Mouse (Mus musculus) E14TG2a.4 (cell line): Measurements from ENCODE around the gene Eps15l1.

Source experiments
- H3K27me3 ChIP-seq: 2 replicates; pipeline ENCODE4 v1.6.1; 2014; ENCODE audit warnings: low read length, control low read depth; ENCODE audit not compliant: insufficient read depth
- H3K36me3 ChIP-seq: 2 replicates; pipeline ENCODE4 v1.6.1; 2014; ENCODE audit warnings: low read length, control low read depth; ENCODE audit not compliant: insufficient read depth
- H3K4me1 ChIP-seq: replicated peaks from 2 replicates; pipeline ENCODE4 v1.6.1; 2014; ENCODE audit warnings: low read depth, low read length, control low read depth
- H3K4me3 ChIP-seq: replicated peaks from 2 replicates; pipeline ENCODE4 v1.5.1; 2014; ENCODE audit warnings: mild to moderate bottlenecking, low read length
- H3K9me3 ChIP-seq: 2 replicates; pipeline ENCODE4 v1.6.1; 2014; ENCODE audit warnings: low read length, control low read depth
- CTCF ChIP-seq: conservative IDR thresholded peaks from 2 replicates; pipeline ENCODE4 v1.5.1; 2014; ENCODE audit warnings: low read length
- NANOG ChIP-seq: IDR thresholded peaks from 2 replicates; pipeline ENCODE4 v1.6.1; 2014; ENCODE audit warnings: borderline replicate concordance, low read length, mixed read lengths
- POU5F1 ChIP-seq: IDR thresholded peaks from 2 replicates; pipeline ENCODE4 v1.6.1; 2014; ENCODE audit warnings: low read length, borderline replicate concordance

Eps15l1 gene

GRCm38 (mm10) chr8:72351405-72352005 is 69.8 kb downstream of the Eps15l1 start:
- Histone ChIP-seq H3K4me1 (peaks cover 97% of the 10 kb centered on the region), H3K36me3 (peaks cover 76% of the 10 kb centered on the region), H3K27me3 (no peaks in the 10 kb centered on the region), H3K4me3 (no peak overlapping the region), H3K9me3 (no peaks in the 10 kb centered on the region)
- TF ChIP-seq POU5F1 (no peak), NANOG (no peak), CTCF (no peak)

GRCm38 (mm10) chr8:72350727-72351126 is 70.5 kb downstream of the Eps15l1 start:
- Histone ChIP-seq H3K9me3 (no peaks in the 10 kb centered on the region), H3K36me3 (peaks cover 75% of the 10 kb centered on the region), H3K4me1 (peaks cover 95% of the 10 kb centered on the region), H3K4me3 (no peak overlapping the region), H3K27me3 (no peaks in the 10 kb centered on the region)
- TF ChIP-seq CTCF = no peak
- no peak for TF ChIP-seq NANOG
- no peak for TF ChIP-seq POU5F1

- Histone ChIP-seq H3K4me1 (peaks cover 95% of the 10 kb centered on the region), H3K9me3 (no peaks in the 10 kb centered on the region), H3K36me3 (peaks cover 75% of the 10 kb centered on the region), H3K4me3 (no peak overlapping the region), H3K27me3 (no peaks in the 10 kb centered on the region)
- no peak for TF ChIP-seq POU5F1
- TF ChIP-seq CTCF = no peak
- no peak for TF ChIP-seq NANOG
Measured at GRCm38 (mm10) chr8:72349838-72350237, 71.4 kb downstream of the Eps15l1 start.

- Histone ChIP-seq H3K36me3 (peaks cover 73% of the 10 kb centered on the region), H3K4me1 (peaks cover 93% of the 10 kb centered on the region), H3K27me3 (no peaks in the 10 kb centered on the region), H3K9me3 (no peaks in the 10 kb centered on the region), H3K4me3 (no peak overlapping the region; the same call in 1 of the 2 replicates)
- TF ChIP-seq POU5F1 (no peak), CTCF (no peak), NANOG (no peak)
Measured at GRCm38 (mm10) chr8:72348956-72349355, 72.3 kb downstream of the Eps15l1 start.

GRCm38 (mm10) chr8:72348114-72348513 is 73.1 kb downstream of the Eps15l1 start:
- Histone ChIP-seq H3K4me1 (peaks cover 92% of the 10 kb centered on the region), H3K4me3 (no peak overlapping the region)
- TF ChIP-seq POU5F1 (no peak), NANOG (no peak), CTCF (no peak)

GRCm38 (mm10) chr8:72347553-72347952 is 73.7 kb downstream of the Eps15l1 start:
- H3K27me3 ChIP-seq = no peaks in the 10 kb centered on the region

More at GRCm38 (mm10) chr8:72348114-72348513, 73.1 kb downstream of the Eps15l1 start:
- peaks cover 72% of the 10 kb centered on the region for H3K36me3 ChIP-seq
- H3K27me3 ChIP-seq = no peaks in the 10 kb centered on the region
- no peaks in the 10 kb centered on the region for H3K9me3 ChIP-seq

GRCm38 (mm10) chr8:72343725-72344124 is 77.5 kb downstream of the Eps15l1 start:
- Histone ChIP-seq H3K27me3 (no peaks in the 10 kb centered on the region), H3K9me3 (no peaks in the 10 kb centered on the region)
- TF ChIP-seq CTCF (no peak), NANOG (no peak), POU5F1 (no peak)

More at GRCm38 (mm10) chr8:72347553-72347952, 73.7 kb downstream of the Eps15l1 start:
- Histone ChIP-seq H3K36me3 (peaks cover 72% of the 10 kb centered on the region), H3K9me3 (no peaks in the 10 kb centered on the region), H3K4me3 (no peak overlapping the region), H3K4me1 (peaks cover 92% of the 10 kb centered on the region)
- TF ChIP-seq POU5F1 (no peak), NANOG (no peak), CTCF (no peak)

GRCm38 (mm10) chr8:72342556-72343300 is 78.5 kb downstream of the Eps15l1 start:
- Histone ChIP-seq H3K9me3 (no peaks in the 10 kb centered on the region), H3K36me3 (peaks cover 88% of the 10 kb centered on the region), H3K4me3 (no peak overlapping the region), H3K4me1 (peaks cover 93% of the 10 kb centered on the region), H3K27me3 (no peaks in the 10 kb centered on the region)
- no peak for TF ChIP-seq CTCF

More at GRCm38 (mm10) chr8:72343725-72344124, 77.5 kb downstream of the Eps15l1 start:
- Histone ChIP-seq H3K36me3 (peaks cover 90% of the 10 kb centered on the region), H3K4me1 (peaks cover 93% of the 10 kb centered on the region), H3K4me3 (no peak overlapping the region)

GRCm38 (mm10) chr8:72337034-72337433 is 84.2 kb downstream of the Eps15l1 start:
- TF ChIP-seq NANOG = no peak
- TF ChIP-seq CTCF = no peak
- TF ChIP-seq POU5F1 = no peak
- H3K4me3 ChIP-seq = no peak overlapping the region
- H3K36me3 ChIP-seq = peaks cover 42% of the 10 kb centered on the region
- H3K27me3 ChIP-seq = no peaks in the 10 kb centered on the region
- H3K4me1 ChIP-seq = peaks cover 92% of the 10 kb centered on the region
- H3K9me3 ChIP-seq = no peaks in the 10 kb centered on the region
